14 mouse cellular contexts compared by ENCODE assay signal in genomic region chr11:115786473-115786872, GRCm38 (mm10). TPM values are rescaled to one million over a fixed set of nuclear protein-coding genes. Genes with fewer than 3 reads are reported as not detected.
DNase-seq lines count a peak whose midpoint lies in the region; ATAC-seq and TF ChIP-seq lines count a peak whose summit lies in the region.
"Had no signal": no experiment of that assay in that cellular context is flagged by ENCODE, and none has a peak within 500 bp of the region (broad histone marks: within the 10 kb centered on the region; RNA-seq: fewer than 3 reads in every experiment).

No protein-coding gene starts in this region.

- 79% methylated on average over 6 of the region's 6 CpGs for WGBS in embryonic facial prominence, embryonic 13.5 days
- 70% methylated on average over 6 of the region's 6 CpGs for WGBS in embryonic facial prominence, embryonic 10.5 days
- 73% methylated on average over 6 of the region's 6 CpGs for WGBS in heart, postnatal 0 days
- WGBS in midbrain, embryonic 12.5 days, result 75% methylated on average over 6 of the region's 6 CpGs
- 66% methylated on average over 6 of the region's 6 CpGs for WGBS in midbrain, embryonic 16.5 days
- WGBS in neural tube, embryonic 14.5 days, result 57% methylated on average over 6 of the region's 6 CpGs

- H3K4me3 ChIP-seq in embryonic facial prominence, embryonic 13.5 days, result no peak overlapping the region
- no peak overlapping the region for H3K4me3 ChIP-seq in embryonic facial prominence, embryonic 10.5 days
- H3K4me3 ChIP-seq in heart, postnatal 0 days (ENCODE audit: low read depth, low read length), result no peak overlapping the region
- H3K4me3 ChIP-seq in midbrain, embryonic 12.5 days, result no peak overlapping the region
- H3K4me3 ChIP-seq in midbrain, embryonic 16.5 days (ENCODE audit: low read depth, low read length), result no peak overlapping the region
- no peak overlapping the region for H3K4me3 ChIP-seq in neural tube, embryonic 14.5 days (ENCODE audit: low read depth, low read length)
- H3K4me3 ChIP-seq in left cerebral cortex, adult 2 months, result no peak overlapping the region

- no peak for ATAC-seq in embryonic facial prominence, embryonic 13.5 days (ENCODE audit: insufficient number of reproducible peaks, insufficient read depth, low FRiP score, low TSS enrichment, low read depth)
- no peak for ATAC-seq in heart, postnatal 0 days (ENCODE audit: insufficient read depth, low read depth)
- no peak for ATAC-seq in midbrain, embryonic 12.5 days (ENCODE audit: low FRiP score, low read depth)
- ATAC-seq in midbrain, embryonic 16.5 days, result no peak
- no peak for ATAC-seq in neural tube, embryonic 14.5 days (ENCODE audit: low read depth)
- ATAC-seq: liver, postnatal 0 days; Patski had no signal

- no peak for TF ChIP-seq CTCF in heart, postnatal 0 days (IDR thresholded peaks at IDR 0.05; ENCODE audit: low read depth)
- TF ChIP-seq CTCF in left cerebral cortex, adult 2 months (IDR thresholded peaks at IDR 0.05), result no peak

- DNase-seq in embryonic facial prominence, embryonic 10.5 days (ENCODE audit: low spot score), result no peak
- no peak for DNase-seq in heart, postnatal 0 days (ENCODE audit: low spot score)
- DNase-seq in heart, adult 9 months (ENCODE audit: low spot score in 2 of 2), result no peak
- DNase-seq in left cerebral cortex, adult 2 months (ENCODE audit: extremely low spot score in 1 of 2, low spot score in 2 of 2), result no peak
- DNase-seq: cerebellum, postnatal 25 days; kidney, postnatal 10 days; liver, postnatal 0 days; thymus, postnatal 36 days had no signal

- intact Hi-C loops in left cerebral cortex, adult 2 months (cut with DNase I), result no loop called here

- peaks cover 57% of the 10 kb centered on the region for H3K36me3 ChIP-seq in embryonic facial prominence, embryonic 13.5 days
- H3K36me3 ChIP-seq in embryonic facial prominence, embryonic 10.5 days (replicated peaks), result peaks cover 70% of the 10 kb centered on the region
- peaks cover 57% of the 10 kb centered on the region for H3K36me3 ChIP-seq in heart, postnatal 0 days (replicated peaks; ENCODE audit: control insufficient read depth, insufficient read depth, low read length)
- peaks cover 55% of the 10 kb centered on the region for H3K36me3 ChIP-seq in midbrain, embryonic 12.5 days
- H3K36me3 ChIP-seq in midbrain, embryonic 16.5 days (ENCODE audit: control insufficient read depth, insufficient read depth, low read length), result peaks cover 13% of the 10 kb centered on the region; the same call in 1 of the 2 replicates
- peaks cover 14% of the 10 kb centered on the region for H3K36me3 ChIP-seq in neural tube, embryonic 14.5 days (ENCODE audit: control insufficient read depth, insufficient read depth, low read length)

- H3K9ac ChIP-seq in embryonic facial prominence, embryonic 13.5 days, result 0 out of 2 replicates have a peak overlapping the region, but pooled peaks have one; percentile 16
- H3K9ac ChIP-seq in heart, postnatal 0 days (replicated peaks; ENCODE audit: low read depth, low read length), result no peak overlapping the region
- H3K9ac ChIP-seq in midbrain, embryonic 12.5 days (replicated peaks), result no peak overlapping the region
- no peak overlapping the region for H3K9ac ChIP-seq in midbrain, embryonic 16.5 days (ENCODE audit: low read depth, low read length)
- H3K9ac ChIP-seq in neural tube, embryonic 14.5 days (replicated peaks; ENCODE audit: low read depth, low read length), result no peak overlapping the region
- H3K9ac ChIP-seq: liver, postnatal 0 days had no signal

- no peaks in the 10 kb centered on the region for H3K9me3 ChIP-seq in embryonic facial prominence, embryonic 13.5 days
- no peaks in the 10 kb centered on the region for H3K9me3 ChIP-seq in embryonic facial prominence, embryonic 10.5 days
- H3K9me3 ChIP-seq in heart, postnatal 0 days (replicated peaks; ENCODE audit: control insufficient read depth, low read length), result no peaks in the 10 kb centered on the region
- no peaks in the 10 kb centered on the region for H3K9me3 ChIP-seq in midbrain, embryonic 12.5 days
- no peaks in the 10 kb centered on the region for H3K9me3 ChIP-seq in midbrain, embryonic 16.5 days (replicated peaks; ENCODE audit: control insufficient read depth, low read length, poor library complexity, severe bottlenecking)
- no peaks in the 10 kb centered on the region for H3K9me3 ChIP-seq in neural tube, embryonic 14.5 days (ENCODE audit: control insufficient read depth, low read length)

- no peak overlapping the region for H3K4me2 ChIP-seq in embryonic facial prominence, embryonic 13.5 days
- H3K4me2 ChIP-seq in heart, postnatal 0 days (ENCODE audit: low read depth, low read length), result no peak overlapping the region
- no peak overlapping the region for H3K4me2 ChIP-seq in midbrain, embryonic 12.5 days (replicated peaks)
- no peak overlapping the region for H3K4me2 ChIP-seq in midbrain, embryonic 16.5 days (ENCODE audit: low read length)
- H3K4me2 ChIP-seq in neural tube, embryonic 14.5 days (ENCODE audit: low read depth, low read length), result no peak overlapping the region
- H3K4me2 ChIP-seq: heart, embryonic 11.5 days had no signal

- TF ChIP-seq EP300 in heart, postnatal 0 days (IDR thresholded peaks at IDR 0.05; ENCODE audit: low read depth), result no peak

- H3K27ac ChIP-seq in embryonic facial prominence, embryonic 13.5 days, result no peak overlapping the region
- no peak overlapping the region for H3K27ac ChIP-seq in embryonic facial prominence, embryonic 10.5 days (replicated peaks)
- H3K27ac ChIP-seq in heart, postnatal 0 days (ENCODE audit: low read depth), result peak overlapping the region; percentile 13; the same call in 1 of the 2 replicates
- H3K27ac ChIP-seq in midbrain, embryonic 12.5 days (replicated peaks), result 0 out of 2 replicates have a peak overlapping the region, but pooled peaks have one; percentile 42
- H3K27ac ChIP-seq in midbrain, embryonic 16.5 days (ENCODE audit: low read length), result no peak overlapping the region; the same call in 1 of the 2 replicates
- H3K27ac ChIP-seq in neural tube, embryonic 14.5 days (ENCODE audit: low read depth, low read length), result peak overlapping the region; percentile 61
- H3K27ac ChIP-seq in left cerebral cortex, adult 2 months, result no peak overlapping the region

- H3K27me3 ChIP-seq in embryonic facial prominence, embryonic 13.5 days, result no peaks in the 10 kb centered on the region
- H3K27me3 ChIP-seq in embryonic facial prominence, embryonic 10.5 days (replicated peaks; ENCODE audit: low read depth, poor library complexity, severe bottlenecking), result no peaks in the 10 kb centered on the region; the same call in 1 of the 2 replicates
- H3K27me3 ChIP-seq in heart, postnatal 0 days (ENCODE audit: control insufficient read depth, insufficient read depth, low read length), result no peaks in the 10 kb centered on the region
- peaks cover 6% of the 10 kb centered on the region; the same call in 1 of the 2 replicates for H3K27me3 ChIP-seq in midbrain, embryonic 12.5 days
- H3K27me3 ChIP-seq in midbrain, embryonic 16.5 days (ENCODE audit: control insufficient read depth, insufficient read depth, low read depth, low read length), result no peaks in the 10 kb centered on the region
- no peaks in the 10 kb centered on the region for H3K27me3 ChIP-seq in neural tube, embryonic 14.5 days (ENCODE audit: control insufficient read depth, insufficient read depth, low read length)
- H3K27me3 ChIP-seq: Patski had no signal

- 0 out of 2 replicates have a peak, but pooled peaks cover 9% of the 10 kb centered on the region for H3K4me1 ChIP-seq in embryonic facial prominence, embryonic 13.5 days
- peaks cover 38% of the 10 kb centered on the region for H3K4me1 ChIP-seq in embryonic facial prominence, embryonic 10.5 days
- no peaks in the 10 kb centered on the region for H3K4me1 ChIP-seq in heart, postnatal 0 days (ENCODE audit: control insufficient read depth, insufficient read depth)
- peaks cover 26% of the 10 kb centered on the region for H3K4me1 ChIP-seq in midbrain, embryonic 12.5 days
- H3K4me1 ChIP-seq in midbrain, embryonic 16.5 days (ENCODE audit: control insufficient read depth, insufficient read depth, low read length), result peaks cover 6% of the 10 kb centered on the region
- peaks cover 10% of the 10 kb centered on the region; the same call in 1 of the 2 replicates for H3K4me1 ChIP-seq in neural tube, embryonic 14.5 days (ENCODE audit: control insufficient read depth, insufficient read depth, low read length)

RNA-seq across cellular contexts. Expression of gene Tmem94, which starts 21.2 kb away (rescaled TPM):
- polyA plus RNA-seq in embryonic facial prominence, embryonic 13.5 days (2015; fragmentation: Nextera tagmentation; extraction: Ambion mirVana), result 24.8 and 24.9 TPM in 2 replicates
- polyA plus RNA-seq in embryonic facial prominence, embryonic 10.5 days (2016; fragmentation: Nextera tagmentation; extraction: Ambion mirVana), result 34.6 and 38.9 TPM in 2 replicates
- 56.9 and 65.0 TPM in 2 replicates for total RNA-seq in heart, postnatal 0 days (2014; rRNA removed; ENCODE audit: low replicate concordance)
- polyA plus RNA-seq in heart, postnatal 0 days (2015; fragmentation: Nextera tagmentation; extraction: Ambion mirVana), result 32.5 and 34.0 TPM in 2 replicates
- polyA plus RNA-seq in midbrain, embryonic 12.5 days (2016; fragmentation: Nextera tagmentation; extraction: Ambion mirVana), result 42.4 and 47.0 TPM in 2 replicates
- 25.1 and 25.6 TPM in 2 replicates for polyA plus RNA-seq in midbrain, embryonic 16.5 days (2015; fragmentation: Nextera tagmentation; extraction: Ambion mirVana)
- polyA plus RNA-seq in neural tube, embryonic 14.5 days (2014; fragmentation: Nextera tagmentation; extraction: Ambion mirVana), result 17.0 and 21.7 TPM in 2 replicates
- total RNA-seq in left cerebral cortex, adult 2 months (2021), result 10 to 100 TPM; 62.3 to 62.7 TPM

RNA-seq across cellular contexts. Expression of gene Caskin2, which starts 27.0 kb away (rescaled TPM):
- 16.1 and 17.3 TPM in 2 replicates for polyA plus RNA-seq in embryonic facial prominence, embryonic 13.5 days (2015; fragmentation: Nextera tagmentation; extraction: Ambion mirVana)
- polyA plus RNA-seq in embryonic facial prominence, embryonic 10.5 days (2016; fragmentation: Nextera tagmentation; extraction: Ambion mirVana), result 20.3 and 20.4 TPM in 2 replicates
- total RNA-seq in heart, postnatal 0 days (2014; rRNA removed; ENCODE audit: low replicate concordance), result 62.1 and 107 TPM in 2 replicates
- 12.6 and 14.2 TPM in 2 replicates for polyA plus RNA-seq in heart, postnatal 0 days (2015; fragmentation: Nextera tagmentation; extraction: Ambion mirVana)
- polyA plus RNA-seq in midbrain, embryonic 12.5 days (2016; fragmentation: Nextera tagmentation; extraction: Ambion mirVana), result 15.5 and 17.0 TPM in 2 replicates
- polyA plus RNA-seq in midbrain, embryonic 16.5 days (2015; fragmentation: Nextera tagmentation; extraction: Ambion mirVana), result 7.6 and 8.9 TPM in 2 replicates
- polyA plus RNA-seq in neural tube, embryonic 14.5 days (2014; fragmentation: Nextera tagmentation; extraction: Ambion mirVana), result 9.5 and 13.1 TPM in 2 replicates
- 10 to 100 TPM; 18.1 to 18.8 TPM for total RNA-seq in left cerebral cortex, adult 2 months (2021)

RNA-seq across cellular contexts. Expression of gene Tsen54, which starts 28.1 kb away (rescaled TPM):
- 31.3 and 34.6 TPM in 2 replicates for polyA plus RNA-seq in embryonic facial prominence, embryonic 13.5 days (2015; fragmentation: Nextera tagmentation; extraction: Ambion mirVana)
- 40.3 and 40.6 TPM in 2 replicates for polyA plus RNA-seq in embryonic facial prominence, embryonic 10.5 days (2016; fragmentation: Nextera tagmentation; extraction: Ambion mirVana)
- 35.5 and 58.5 TPM in 2 replicates for total RNA-seq in heart, postnatal 0 days (2014; rRNA removed; ENCODE audit: low replicate concordance)
- polyA plus RNA-seq in heart, postnatal 0 days (2015; fragmentation: Nextera tagmentation; extraction: Ambion mirVana), result 14.8 and 17.7 TPM in 2 replicates
- 27.9 and 30.9 TPM in 2 replicates for polyA plus RNA-seq in midbrain, embryonic 12.5 days (2016; fragmentation: Nextera tagmentation; extraction: Ambion mirVana)
- polyA plus RNA-seq in midbrain, embryonic 16.5 days (2015; fragmentation: Nextera tagmentation; extraction: Ambion mirVana), result 23.7 and 24.2 TPM in 2 replicates
- 16.8 and 17.0 TPM in 2 replicates for polyA plus RNA-seq in neural tube, embryonic 14.5 days (2014; fragmentation: Nextera tagmentation; extraction: Ambion mirVana)
- 10 to 100 TPM; 12.4 to 14.2 TPM for total RNA-seq in left cerebral cortex, adult 2 months (2021)

RNA-seq across cellular contexts. Expression of gene Llgl2, which starts 37.4 kb away (rescaled TPM):
- 8.1 and 9.5 TPM in 2 replicates for polyA plus RNA-seq in embryonic facial prominence, embryonic 13.5 days (2015; fragmentation: Nextera tagmentation; extraction: Ambion mirVana)
- polyA plus RNA-seq in embryonic facial prominence, embryonic 10.5 days (2016; fragmentation: Nextera tagmentation; extraction: Ambion mirVana), result 15.3 and 15.5 TPM in 2 replicates
- total RNA-seq in heart, postnatal 0 days (2014; rRNA removed; ENCODE audit: low replicate concordance), result 49.8 and 85.5 TPM in 2 replicates
- polyA plus RNA-seq in heart, postnatal 0 days (2015; fragmentation: Nextera tagmentation; extraction: Ambion mirVana), result 12.7 and 14.1 TPM in 2 replicates
- 3.7 and 4.4 TPM in 2 replicates for polyA plus RNA-seq in midbrain, embryonic 12.5 days (2016; fragmentation: Nextera tagmentation; extraction: Ambion mirVana)
- polyA plus RNA-seq in midbrain, embryonic 16.5 days (2015; fragmentation: Nextera tagmentation; extraction: Ambion mirVana), result 0.82 and 1.0 TPM in 2 replicates
- 0.50 and 0.80 TPM in 2 replicates for polyA plus RNA-seq in neural tube, embryonic 14.5 days (2014; fragmentation: Nextera tagmentation; extraction: Ambion mirVana)
- total RNA-seq in left cerebral cortex, adult 2 months (2021), result 1 to 10 TPM; 2.3 to 3.6 TPM

Comparison
In these comparisons a context has a peak if more than half of its experiments do, and no peak if none do; other contexts are left out.
1. H3K27ac ChIP-seq: peak in heart, postnatal 0 days (single experiment), midbrain, embryonic 12.5 days (single experiment) and neural tube, embryonic 14.5 days (single experiment); none in embryonic facial prominence, embryonic 13.5 days (single experiment), embryonic facial prominence, embryonic 10.5 days (single experiment), midbrain, embryonic 16.5 days (single experiment) and left cerebral cortex, adult 2 months (single experiment).